Mouse (Mus musculus) stomach, postnatal 0 days (tissue): ENCODE measurements around the gene Uvrag. TPM values are rescaled to one million over a fixed set of nuclear protein-coding genes. Genes with fewer than 3 reads are reported as not detected.

Experiments
- ATAC-seq: fragments of 200-750 bp; cut with Nextera tagmentation; 2 replicates; pipeline ENCODE4 v1.8.0; 2017; ENCODE audit not compliant: low FRiP score, low TSS enrichment
- DNase-seq: peaks from one replicate; pipeline ENCODE4 v3.0.0-alpha.2; 2016; ENCODE audit warnings: low spot score
- H3K27ac ChIP-seq: fragments of 300-500 bp; sonication (generic); replicated peaks from 2 replicates; pipeline ENCODE4 v1.5.1; 2014; ENCODE audit warnings: mild to moderate bottlenecking, control low read depth
- H3K27me3 ChIP-seq: fragments of 300-500 bp; sonication (generic); 2 replicates; pipeline ENCODE4 v1.6.1; 2014; ENCODE audit warnings: low read length; ENCODE audit not compliant: control insufficient read depth, insufficient read depth
- H3K36me3 ChIP-seq: fragments of 300-500 bp; sonication (generic); 2 replicates; pipeline ENCODE4 v1.6.1; 2014; ENCODE audit warnings: low read length, mixed read lengths; ENCODE audit not compliant: control insufficient read depth, insufficient read depth
- H3K4me1 ChIP-seq: fragments of 300-500 bp; sonication (generic); replicated peaks from 2 replicates; pipeline ENCODE4 v1.6.1; 2014; ENCODE audit warnings: antibody characterized with exemption; ENCODE audit not compliant: control insufficient read depth, insufficient read depth
- H3K4me2 ChIP-seq: fragments of 300-500 bp; sonication (generic); replicated peaks from 2 replicates; pipeline ENCODE4 v1.6.1; 2014; ENCODE audit warnings: low read depth, mild to moderate bottlenecking, control low read depth, moderate library complexity
- H3K4me3 ChIP-seq: fragments of 300-500 bp; sonication (generic); 2 replicates; pipeline ENCODE4 v1.5.1; 2014; ENCODE audit warnings: low read depth, low read length, control low read depth
- H3K9ac ChIP-seq: fragments of 300-500 bp; sonication (generic); 2 replicates; pipeline ENCODE4 v1.6.1; 2014; ENCODE audit warnings: mild to moderate bottlenecking, low read length, control low read depth, mixed read lengths
- H3K9me3 ChIP-seq: fragments of 300-500 bp; sonication (generic); 2 replicates; pipeline ENCODE4 v1.6.1; 2016; ENCODE audit warnings: low read length; ENCODE audit not compliant: control insufficient read depth
- CTCF ChIP-seq: IDR thresholded peaks from 2 replicates; pipeline ENCODE4 v1.5.1; 2016; ENCODE audit warnings: antibody characterized with exemption, low read depth, mild to moderate bottlenecking, moderate library complexity
- EP300 ChIP-seq: optimal IDR thresholded peaks from 2 replicates; pipeline ENCODE3; 2016; ENCODE audit warnings: antibody characterized with exemption
- WGBS: fragments of 180-500 bp; shearing (Covaris S2); extraction: QIAGEN DNeasy Blood & Tissue Kit; methylation state at CpG from one replicate; pipeline ENCODE4 v1.1.7; 2014; 5-methylcytosine and 5-hydroxymethylcytosine counted together
- polyA plus RNA-seq: library from polyadenylated mRNA; unstranded; fragments of >200 nt; fragmentation: Nextera tagmentation; extraction: Ambion mirVana; gene quantifications from 2 replicates; pipeline ENCODE4 v1.2.1, GENCODE M21; 2015

Uvrag gene
- polyA plus RNA-seq, 1 experiment from 2014 or later = 9.8 TPM

DNA sequence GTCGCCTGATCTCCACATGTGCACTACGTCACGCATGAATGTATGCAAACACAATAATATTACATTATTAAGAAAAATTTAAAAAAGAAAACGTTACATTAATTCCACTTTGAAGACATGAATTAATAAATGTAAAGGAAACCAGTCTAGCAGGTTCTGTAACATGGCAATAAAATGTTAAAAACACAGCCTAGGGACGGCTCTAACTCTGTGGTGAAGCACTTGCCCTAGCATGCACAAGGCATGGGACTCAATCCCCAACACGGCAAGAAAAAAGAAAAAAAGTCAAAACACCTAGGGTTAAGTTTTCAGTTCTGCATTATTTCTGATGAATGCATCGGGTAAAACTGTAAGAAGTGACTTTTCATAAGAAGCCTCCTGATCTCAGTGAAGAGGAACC lies 143.2 kb downstream of the Uvrag start:
- no peaks in the 10 kb centered on the region for H3K36me3 ChIP-seq
- ATAC-seq (no peak), DNase-seq (no peak)
- WGBS = 63% methylated on average over 7 of the region's 7 CpGs
- H3K4me3 ChIP-seq = no peak overlapping the region
- TF ChIP-seq EP300 = no peak
- no peak for TF ChIP-seq CTCF
- H3K27me3 ChIP-seq = no peaks in the 10 kb centered on the region
- no peaks in the 10 kb centered on the region for H3K9me3 ChIP-seq
- H3K27ac ChIP-seq = peak overlapping the region; percentile 31; the same call in 1 of the 2 replicates
- H3K4me2 ChIP-seq = no peak overlapping the region
- no peaks in the 10 kb centered on the region for H3K4me1 ChIP-seq
- H3K9ac ChIP-seq = no peak overlapping the region

DNA sequence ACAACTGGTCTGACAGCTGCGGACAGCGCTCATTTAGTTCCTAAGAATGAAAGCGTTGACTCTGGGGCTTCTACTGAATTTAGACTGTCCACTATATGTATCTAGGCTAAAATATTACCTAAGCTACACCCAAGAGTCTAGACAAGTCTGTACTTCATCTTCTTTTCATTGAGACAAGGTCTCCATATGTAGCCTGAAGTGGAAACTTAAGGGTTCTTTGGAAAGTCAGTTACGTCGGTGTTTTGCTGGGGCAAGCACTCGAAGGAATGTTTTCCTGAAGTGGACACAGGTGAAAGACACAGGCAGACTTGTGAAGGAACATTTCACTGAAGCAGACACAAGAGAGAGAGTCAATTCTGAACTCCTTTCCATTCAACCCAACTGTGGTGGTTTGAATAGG lies 144.2 kb downstream of the Uvrag start:
- Histone ChIP-seq H3K27ac (no peak overlapping the region), H3K4me1 (no peaks in the 10 kb centered on the region), H3K9me3 (no peaks in the 10 kb centered on the region), H3K4me2 (no peak overlapping the region), H3K27me3 (no peaks in the 10 kb centered on the region), H3K9ac (no peak overlapping the region), H3K4me3 (no peak overlapping the region), H3K36me3 (no peaks in the 10 kb centered on the region)
- DNase-seq = no peak
- no peak for ATAC-seq
- 93% methylated on average over 6 of the region's 6 CpGs for WGBS
- TF ChIP-seq EP300 = no peak
- no peak for TF ChIP-seq CTCF

DNA sequence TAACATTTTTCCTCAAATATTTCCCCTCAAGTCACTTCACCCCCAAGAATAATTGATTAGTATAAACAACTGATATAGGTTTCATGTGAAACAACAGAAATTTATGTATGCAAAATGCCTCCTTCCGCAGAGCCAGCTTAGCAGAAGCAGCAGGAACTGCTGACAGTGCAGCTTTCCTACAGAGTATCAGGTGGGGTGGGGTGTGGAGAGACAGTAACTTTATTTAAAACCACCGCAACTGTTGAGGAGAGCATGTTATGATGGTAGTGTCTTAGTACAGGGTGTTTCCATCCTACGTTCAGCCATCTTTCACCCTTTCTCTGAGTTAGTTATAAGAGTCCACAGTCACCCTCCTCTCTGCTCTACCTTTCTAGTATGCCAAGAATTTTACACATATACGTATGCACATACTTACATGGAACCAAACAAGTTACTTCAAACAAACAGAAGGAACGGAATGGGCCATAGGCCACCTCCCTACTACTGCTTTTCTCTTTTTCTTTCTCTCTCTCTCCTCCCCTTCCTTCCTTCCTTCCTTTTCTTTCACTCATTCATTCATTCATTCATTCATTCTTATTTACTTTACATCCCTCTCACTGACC lies 145.7 kb downstream of the Uvrag start:
- WGBS = 65% methylated on average over 5 of the region's 5 CpGs
- H3K27ac ChIP-seq = no peak overlapping the region
- H3K4me2 ChIP-seq = no peak overlapping the region
- H3K9ac ChIP-seq = no peak overlapping the region
- H3K4me3 ChIP-seq = no peak overlapping the region
- H3K9me3 ChIP-seq = no peaks in the 10 kb centered on the region
- no peak for TF ChIP-seq CTCF
- no peak for TF ChIP-seq EP300
- no peaks in the 10 kb centered on the region for H3K27me3 ChIP-seq
- no peaks in the 10 kb centered on the region for H3K4me1 ChIP-seq
- ATAC-seq (no peak), DNase-seq (no peak)
- no peaks in the 10 kb centered on the region for H3K36me3 ChIP-seq

DNA sequence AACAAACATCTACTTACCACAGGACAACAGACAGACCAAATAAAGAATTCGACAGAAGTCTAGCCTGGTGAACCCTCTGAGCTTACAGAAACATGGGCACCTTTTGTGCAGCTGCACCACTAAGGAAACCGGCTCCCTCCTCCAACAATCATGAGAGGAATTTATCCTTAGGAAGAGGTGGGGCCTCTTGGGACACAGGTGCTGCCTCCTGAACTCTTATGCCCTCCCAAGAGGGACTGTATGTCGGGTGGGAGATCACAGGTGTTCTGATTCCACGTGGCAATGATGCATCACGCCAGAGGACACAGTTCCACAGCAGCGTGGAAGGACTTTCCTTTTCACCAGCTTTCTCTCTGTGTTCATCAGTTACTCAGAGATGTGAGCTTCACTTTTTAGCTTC lies 146.8 kb downstream of the Uvrag start:
- H3K4me1 ChIP-seq = no peaks in the 10 kb centered on the region
- WGBS = 49% methylated on average over 6 of the region's 6 CpGs
- H3K27ac ChIP-seq = no peak overlapping the region
- H3K4me3 ChIP-seq = no peak overlapping the region
- no peak overlapping the region for H3K4me2 ChIP-seq
- TF ChIP-seq CTCF = no peak
- no peak for TF ChIP-seq EP300
- no peaks in the 10 kb centered on the region for H3K9me3 ChIP-seq
- no peaks in the 10 kb centered on the region for H3K27me3 ChIP-seq
- ATAC-seq (no peak), DNase-seq (no peak)
- H3K9ac ChIP-seq = no peak overlapping the region
- no peaks in the 10 kb centered on the region for H3K36me3 ChIP-seq

DNA sequence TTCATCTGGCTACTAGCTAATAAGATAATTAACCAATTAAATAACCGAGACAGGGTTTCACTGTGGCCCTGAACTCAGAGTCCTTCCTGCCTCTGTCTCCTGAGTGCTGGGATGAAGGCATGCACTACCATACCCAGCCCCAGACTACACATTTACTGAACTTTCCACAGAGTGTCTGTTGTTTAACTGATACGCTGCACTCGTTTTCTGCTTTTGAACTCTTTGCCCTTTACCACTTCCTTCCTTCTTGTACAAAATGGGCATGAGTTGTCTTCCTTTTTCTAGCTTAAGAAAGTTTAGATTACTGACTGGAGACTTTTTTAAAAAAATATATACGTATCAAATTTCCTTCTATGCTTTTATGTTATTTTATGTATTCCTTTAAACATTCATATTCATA lies 147.5 kb downstream of the Uvrag start:
- 70% methylated on average over 4 of the region's 4 CpGs for WGBS
- no peak for TF ChIP-seq CTCF
- TF ChIP-seq EP300 = no peak
- no peak for ATAC-seq
- Histone ChIP-seq H3K36me3 (no peaks in the 10 kb centered on the region; the same call in 1 of the 2 replicates), H3K9me3 (no peaks in the 10 kb centered on the region), H3K9ac (no peak overlapping the region), H3K27ac (no peak overlapping the region), H3K4me3 (no peak overlapping the region), H3K4me2 (no peak overlapping the region), H3K27me3 (no peaks in the 10 kb centered on the region), H3K4me1 (no peaks in the 10 kb centered on the region)
- DNase-seq = no peak

DNA sequence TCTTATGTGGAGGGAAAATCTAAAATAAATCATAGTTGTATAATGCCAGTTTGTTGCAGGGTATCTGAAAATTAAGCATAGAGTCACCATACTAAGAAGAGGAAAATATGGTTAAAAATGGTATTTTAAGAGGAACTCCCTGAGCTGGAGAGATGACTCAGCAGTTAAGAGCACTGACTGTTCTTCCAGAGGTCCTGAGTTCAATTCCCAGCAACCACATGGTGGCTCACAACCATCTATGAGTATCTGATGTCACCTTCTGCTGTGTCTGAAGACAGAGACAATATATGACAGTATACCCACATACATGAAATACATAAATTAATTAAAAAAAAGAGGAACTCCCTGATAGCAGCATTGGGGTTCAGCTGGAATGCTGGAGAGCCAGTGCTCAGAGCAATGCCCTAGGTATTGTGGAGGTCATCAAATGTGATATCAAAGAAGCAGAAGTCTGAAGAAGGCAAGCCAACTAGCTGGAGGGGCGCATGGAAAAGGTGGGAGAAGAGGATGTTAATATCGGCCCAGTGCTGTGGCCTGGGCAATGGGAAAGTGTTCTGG lies 149.7 kb downstream of the Uvrag start:
- TF ChIP-seq CTCF = no peak
- no peak for TF ChIP-seq EP300
- no peak overlapping the region for H3K9ac ChIP-seq
- DNase-seq (no peak), ATAC-seq (no peak)
- H3K4me1 ChIP-seq = no peaks in the 10 kb centered on the region
- H3K27me3 ChIP-seq = no peaks in the 10 kb centered on the region
- no peaks in the 10 kb centered on the region for H3K9me3 ChIP-seq
- no peak overlapping the region for H3K4me2 ChIP-seq
- WGBS = 95% methylated on average over 2 of the region's 2 CpGs
- H3K27ac ChIP-seq = no peak overlapping the region
- H3K4me3 ChIP-seq = no peak overlapping the region
- H3K36me3 ChIP-seq = no peaks in the 10 kb centered on the region; the same call in 1 of the 2 replicates
